Mouse (Mus musculus): ENCODE measurements around the gene Rassf2.

DNA sequence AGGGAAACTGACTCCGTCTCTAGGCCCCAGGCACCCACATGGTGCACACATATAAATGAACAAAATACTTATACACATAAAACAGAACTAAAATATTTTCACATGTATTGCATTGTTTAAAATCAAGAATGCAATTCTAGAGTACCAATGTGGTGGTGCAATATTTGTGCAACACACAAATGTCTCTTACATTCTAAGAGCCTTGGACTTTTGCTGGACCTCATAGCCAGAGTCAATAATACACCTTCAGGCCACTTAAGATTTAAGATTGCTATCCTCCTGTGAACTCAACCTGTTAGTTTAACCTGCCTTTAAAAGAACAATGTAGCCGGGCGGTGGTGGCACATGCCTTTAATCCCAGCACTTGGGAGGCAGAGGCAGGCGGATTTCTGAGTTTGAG lies 16.6 kb upstream of the Rassf2 start:
- no peak for TF ChIP-seq GATA1 (IDR thresholded peaks at IDR 0.05; ENCODE audit: low read length)
- no peak for TF ChIP-seq TAL1 (IDR thresholded peaks at IDR 0.05; ENCODE audit: low read length)

Data from erythroblast, embryonic 14.5 days (primary cell).